Mouse (Mus musculus) liver, embryonic 15.5 days (tissue): Measurements from ENCODE around the gene Hbb-bt. TPM values are rescaled to one million over a fixed set of nuclear protein-coding genes. Genes with fewer than 3 reads are reported as not detected.
"Not testable (repeated sequence)": the region's sequence is repeated elsewhere in the genome, so short reads cannot be mapped to it uniquely, and the experiment has no call there.

Experiments
- ATAC-seq: fragments of 200-750 bp; cut with Nextera tagmentation; 2 replicates; pipeline ENCODE4 v1.8.0; 2017; ENCODE audit warnings: moderate number of reproducible peaks, mild to moderate bottlenecking, moderate library complexity; ENCODE audit not compliant: insufficient read depth
- H3K27ac ChIP-seq: fragments of 300-500 bp; sonication (generic); replicated peaks from 2 replicates; pipeline ENCODE4 v1.5.1; 2015; ENCODE audit warnings: mild to moderate bottlenecking, inconsistent platforms
- H3K27me3 ChIP-seq: fragments of 300-500 bp; sonication (generic); 2 replicates; pipeline ENCODE4 v1.6.1; 2015; ENCODE audit warnings: mild to moderate bottlenecking, inconsistent platforms
- H3K36me3 ChIP-seq: fragments of 300-500 bp; sonication (generic); replicated peaks from 2 replicates; pipeline ENCODE4 v1.6.1; 2015; ENCODE audit warnings: moderate library complexity, mild to moderate bottlenecking, inconsistent platforms
- H3K4me1 ChIP-seq: fragments of 300-500 bp; sonication (generic); replicated peaks from 2 replicates; pipeline ENCODE4 v1.6.1; 2015; ENCODE audit warnings: inconsistent platforms
- H3K4me2 ChIP-seq: fragments of 300-500 bp; sonication (generic); 2 replicates; pipeline ENCODE4 v1.6.1; 2015; ENCODE audit warnings: moderate library complexity, mild to moderate bottlenecking, inconsistent platforms
- H3K4me3 ChIP-seq: fragments of 300-500 bp; sonication (generic); replicated peaks from 2 replicates; pipeline ENCODE4 v1.5.1; 2015; ENCODE audit warnings: mild to moderate bottlenecking, inconsistent platforms
- H3K9ac ChIP-seq: fragments of 300-500 bp; sonication (generic); 2 replicates; pipeline ENCODE4 v1.6.1; 2015; ENCODE audit warnings: moderate library complexity, mild to moderate bottlenecking, inconsistent platforms
- H3K9me3 ChIP-seq: fragments of 300-500 bp; sonication (generic); replicated peaks from 2 replicates; pipeline ENCODE4 v1.6.1; 2016; ENCODE audit warnings: inconsistent platforms
- WGBS: fragments of 180-500 bp; shearing (Covaris S2); methylation state at CpG from one replicate; pipeline ENCODE4 v1.1.7; 2015; ENCODE audit warnings: mixed read lengths; ENCODE audit not compliant: insufficient replicate concordance; 5-methylcytosine and 5-hydroxymethylcytosine counted together
- polyA plus RNA-seq: library from polyadenylated mRNA; unstranded; fragments of >200 nt; fragmentation: Nextera tagmentation; extraction: Ambion mirVana; gene quantifications from 2 replicates; pipeline ENCODE4 v1.2.1, GENCODE M21; 2015

Hbb-bt gene
- polyA plus RNA-seq, 1 experiment from 2014 or later: 52,773 TPM

DNA sequence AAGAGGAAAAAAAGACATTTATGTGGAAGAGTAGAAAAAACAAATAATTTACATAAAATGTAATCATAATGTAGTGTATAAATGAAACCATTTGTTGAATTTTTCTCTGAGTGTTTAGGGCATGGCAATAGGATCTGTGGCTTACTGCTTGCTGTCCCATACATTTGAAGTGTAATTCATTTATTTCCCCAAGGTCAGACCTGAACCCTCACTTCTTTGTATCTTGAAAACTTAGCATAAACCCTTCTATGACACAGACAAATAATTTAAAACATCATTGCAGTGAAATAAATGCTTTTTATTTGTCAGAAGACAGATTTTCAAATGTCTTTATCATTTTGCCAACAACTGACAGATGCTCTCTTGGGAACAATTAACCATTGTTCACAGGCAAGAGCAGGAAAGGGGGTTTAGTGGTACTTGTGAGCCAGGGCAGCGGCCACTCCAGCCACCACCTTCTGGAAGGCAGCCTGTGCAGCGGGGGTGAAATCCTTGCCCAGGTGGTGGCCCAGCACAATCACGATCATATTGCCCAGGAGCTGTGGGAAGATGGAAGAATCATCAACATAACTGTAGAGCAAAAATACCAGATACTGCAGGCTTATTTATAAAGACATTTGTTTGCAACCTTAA lies 12.6 kb upstream of the Hbb-bt start:
- Histone ChIP-seq H3K9me3 (no peaks in the 10 kb centered on the region), H3K4me2 (peak overlapping the region; percentile 41; the same call in 1 of the 2 replicates), H3K4me1 (peaks cover 33% of the 10 kb centered on the region), H3K27ac (peak overlapping the region; percentile 98), H3K4me3 (peak overlapping the region; percentile 55), H3K36me3 (no peaks in the 10 kb centered on the region), H3K9ac (peak overlapping the region; percentile 53), H3K27me3 (no peaks in the 10 kb centered on the region)
- ATAC-seq: peak; percentile 62
- 52% methylated on average over 3 of the region's 3 CpGs for WGBS

DNA sequence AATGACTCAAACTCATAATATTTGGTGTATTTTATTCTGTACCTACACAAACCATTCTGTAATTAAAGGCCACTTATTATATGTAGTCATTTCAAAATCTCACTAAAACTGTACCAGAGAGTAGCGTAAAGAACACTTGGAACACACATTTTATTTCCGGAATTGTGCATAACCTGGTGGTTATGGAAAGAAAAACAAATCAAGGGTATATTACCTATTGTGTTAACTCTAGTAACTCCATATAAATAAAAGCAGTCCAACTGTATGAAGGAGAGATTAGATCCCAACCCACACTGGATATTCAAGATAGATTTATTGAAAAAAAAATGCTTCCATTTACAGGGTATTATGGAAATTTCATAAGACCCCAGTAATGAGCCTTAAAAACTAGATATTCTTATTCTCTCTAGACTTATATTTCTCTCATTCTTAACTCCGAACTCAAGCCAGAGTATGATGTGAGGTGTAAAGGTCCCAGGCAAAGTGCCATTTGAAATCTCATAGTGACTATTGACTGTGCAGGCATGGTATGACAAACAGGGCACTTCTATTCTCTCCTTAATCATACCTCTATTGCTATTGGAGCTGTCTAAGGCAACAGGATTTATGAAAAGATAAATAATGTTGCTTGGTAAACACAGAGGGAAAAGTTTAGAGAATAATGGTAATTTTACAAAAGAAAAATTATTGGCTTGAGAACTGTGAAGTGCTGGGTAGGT lies 11.9 kb upstream of the Hbb-bt start:
- peak overlapping the region; percentile 55 for H3K4me3 ChIP-seq

DNA sequence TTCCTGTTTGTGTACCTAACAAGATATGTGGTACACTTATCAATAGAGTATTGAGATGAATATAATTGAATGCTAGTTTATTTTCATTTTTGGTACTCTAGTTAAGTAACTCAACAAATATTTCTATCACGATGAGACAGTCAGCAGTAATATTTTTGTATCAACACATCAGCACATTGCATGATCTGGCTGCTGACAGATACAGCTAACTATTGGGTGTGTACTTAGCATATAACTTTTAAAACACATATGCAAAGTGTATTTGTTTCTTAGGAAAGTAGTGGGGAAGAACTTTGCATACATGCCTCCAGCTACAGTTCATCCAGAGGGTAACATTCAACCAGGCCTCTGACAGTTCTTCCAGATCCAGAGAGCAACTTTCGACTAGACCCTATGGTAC lies 10.8 kb upstream of the Hbb-bt start:
- Histone ChIP-seq H3K4me3 (peak overlapping the region; percentile 55), H3K4me2 (peak overlapping the region; percentile 64), H3K27me3 (no peaks in the 10 kb centered on the region), H3K9ac (peak overlapping the region; percentile 64), H3K9me3 (no peaks in the 10 kb centered on the region), H3K36me3 (no peaks in the 10 kb centered on the region), H3K4me1 (peaks cover 25% of the 10 kb centered on the region), H3K27ac (peak overlapping the region; percentile 98)
- 44% methylated on average over 2 of the region's 2 CpGs for WGBS
- no peak for ATAC-seq

More for the DNA sequence above, 11.9 kb upstream of the Hbb-bt start:
- Histone ChIP-seq H3K27me3 (no peaks in the 10 kb centered on the region), H3K36me3 (no peaks in the 10 kb centered on the region), H3K9ac (no peak overlapping the region), H3K9me3 (no peaks in the 10 kb centered on the region), H3K4me2 (peak overlapping the region; percentile 64), H3K27ac (peak overlapping the region; percentile 98), H3K4me1 (peaks cover 33% of the 10 kb centered on the region)
- ATAC-seq: peak; percentile 80
- WGBS: 66% methylated on average over 3 of the region's 3 CpGs

DNA sequence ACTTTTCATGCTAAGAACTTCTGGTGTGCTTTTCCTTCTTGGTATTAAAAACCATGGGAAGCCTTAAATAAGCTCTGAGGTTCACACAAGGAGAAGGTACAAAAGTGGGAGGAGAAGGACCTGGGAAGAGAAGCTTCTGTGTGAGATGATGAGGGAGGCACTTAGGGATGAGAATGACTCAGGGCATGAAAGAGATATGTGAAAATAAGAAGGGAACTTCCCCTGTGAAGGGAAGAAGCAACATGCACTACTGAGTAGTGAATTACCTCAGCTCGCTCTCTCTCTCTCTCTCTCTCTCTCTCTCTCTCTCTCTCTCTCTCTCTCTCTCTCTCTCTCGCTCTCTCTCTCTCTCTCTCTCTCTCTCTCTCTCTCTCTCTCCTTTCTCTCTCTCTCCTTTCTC lies 1.3 kb upstream of the Hbb-bt start:
- H3K36me3 ChIP-seq, H3K4me1 ChIP-seq, ATAC-seq, H3K27me3 ChIP-seq, H3K9me3 ChIP-seq: not testable (repeated sequence)
- WGBS: 43% methylated on average over 1 of the region's 2 CpGs
- Histone ChIP-seq H3K4me3 (peak overlapping the region; percentile 45), H3K9ac (peak overlapping the region; percentile 54), H3K4me2 (peak overlapping the region; percentile 66), H3K27ac (peak overlapping the region; percentile 95)

DNA sequence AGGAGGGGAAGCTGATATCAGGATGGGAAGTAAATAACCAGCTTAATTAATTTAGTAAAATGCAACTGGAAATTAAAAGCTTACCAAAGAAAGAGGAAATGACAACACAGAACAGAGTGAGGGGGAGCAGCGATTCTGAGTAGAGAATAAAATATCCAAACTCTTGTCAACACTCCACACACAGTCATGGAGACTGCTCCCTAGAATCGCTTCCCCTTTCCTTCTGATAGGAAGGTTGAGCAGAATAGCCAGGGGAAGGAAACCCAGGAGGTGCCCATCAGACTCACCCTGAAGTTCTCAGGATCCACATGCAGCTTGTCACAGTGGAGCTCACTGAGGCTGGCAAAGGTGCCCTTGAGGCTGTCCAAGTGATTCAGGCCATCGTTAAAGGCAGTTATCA lies 644 bp downstream of the Hbb-bt start:
- not testable (repeated sequence) for H3K27me3 ChIP-seq, H3K4me2 ChIP-seq, H3K9me3 ChIP-seq, H3K9ac ChIP-seq, H3K36me3 ChIP-seq
- Histone ChIP-seq H3K27ac (peak overlapping the region; percentile 96; the same call in 1 of the 2 replicates), H3K4me1 (peaks cover 19% of the 10 kb centered on the region), H3K4me3 (peak overlapping the region; percentile 58; the same call in 1 of the 2 replicates)
- WGBS: no CpG with 5 or more reads among the region's 3 CpGs
- ATAC-seq: peak; percentile 5

DNA sequence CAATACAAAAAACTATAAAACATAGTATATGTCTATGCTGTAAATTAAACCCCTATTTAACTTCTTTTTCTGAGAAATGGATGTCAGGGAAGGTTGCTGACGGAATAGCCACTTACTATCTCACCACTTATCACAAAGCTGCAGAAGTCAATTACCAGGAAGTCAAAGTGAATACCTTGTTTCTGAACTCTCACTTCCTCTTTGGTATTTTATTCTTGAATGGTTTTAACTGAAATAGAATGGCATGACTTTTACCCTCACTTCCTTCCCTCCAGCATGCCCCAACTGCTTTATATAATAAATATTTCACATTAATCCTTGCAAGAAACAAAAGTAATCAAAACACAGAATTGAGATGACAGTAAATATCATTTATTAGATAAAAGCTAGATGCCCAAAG lies 1.6 kb downstream of the Hbb-bt start:
- no peaks in the 10 kb centered on the region for H3K27me3 ChIP-seq
- ATAC-seq: no peak
- peak overlapping the region; percentile 98 for H3K27ac ChIP-seq
- H3K4me3 ChIP-seq: peak overlapping the region; percentile 65
- H3K4me2 ChIP-seq: peak overlapping the region; percentile 56
- H3K36me3 ChIP-seq: no peaks in the 10 kb centered on the region
- H3K9ac ChIP-seq: peak overlapping the region; percentile 70
- WGBS: 0% methylated on average over 1 of the region's 1 CpGs
- no peaks in the 10 kb centered on the region for H3K9me3 ChIP-seq
- peaks cover 28% of the 10 kb centered on the region for H3K4me1 ChIP-seq

DNA sequence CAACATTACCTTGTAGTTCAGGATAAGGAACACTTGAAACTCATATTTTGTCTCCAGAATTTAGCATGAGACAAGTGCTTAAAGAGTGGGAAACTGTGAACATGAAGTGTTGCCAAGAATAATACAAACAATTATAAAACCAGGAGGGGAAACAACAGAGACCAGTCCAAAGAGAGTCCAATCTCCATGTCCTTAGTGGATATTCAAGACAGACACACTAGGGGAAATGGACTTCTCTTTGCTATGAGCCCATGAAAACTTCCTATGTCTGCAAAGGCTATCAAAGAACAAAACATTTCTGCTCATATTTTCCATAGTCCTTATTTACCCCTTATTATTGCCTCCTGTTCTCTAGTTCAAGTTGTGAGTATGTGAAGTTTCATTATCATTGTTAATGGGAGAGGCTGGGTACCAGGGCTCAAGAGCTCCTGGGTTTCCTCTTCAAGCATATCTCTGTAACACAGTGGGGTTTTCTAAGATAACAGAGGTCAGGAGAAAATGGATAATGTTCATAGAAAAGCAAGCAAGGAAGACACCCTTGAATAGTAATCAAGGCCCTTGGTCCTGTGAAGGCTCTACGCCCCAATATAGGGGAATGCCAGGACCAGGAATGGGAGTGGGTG lies 2.5 kb downstream of the Hbb-bt start:
- Histone ChIP-seq H3K9me3 (no peaks in the 10 kb centered on the region), H3K4me2 (peak overlapping the region; percentile 48), H3K9ac (peak overlapping the region; percentile 22), H3K4me3 (peak overlapping the region; percentile 50), H3K27ac (peak overlapping the region; percentile 98), H3K36me3 (no peaks in the 10 kb centered on the region), H3K27me3 (no peaks in the 10 kb centered on the region), H3K4me1 (peaks cover 32% of the 10 kb centered on the region)
- 50% methylated on average over 1 of the region's 1 CpGs for WGBS
- peak; percentile 50 for ATAC-seq

DNA sequence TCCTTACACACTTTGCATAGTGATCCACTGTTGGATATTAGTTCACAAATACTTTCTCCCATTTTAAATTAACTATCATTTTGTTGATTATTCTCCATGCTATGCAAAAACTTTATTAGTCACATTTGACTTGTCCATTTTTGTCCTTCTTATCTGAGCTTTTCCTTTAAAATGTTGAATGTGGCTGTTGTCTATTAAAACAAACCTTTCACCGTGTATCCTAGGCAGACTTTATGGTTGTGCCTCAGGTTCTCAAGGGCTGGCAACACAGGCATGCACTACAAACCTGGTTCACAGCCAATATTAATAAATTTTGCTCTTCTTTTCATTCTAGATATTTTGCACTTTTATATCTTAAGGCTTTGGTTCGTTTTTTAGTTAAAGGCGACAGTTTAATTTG lies 3.0 kb downstream of the Hbb-bt start:
- ATAC-seq: peak; percentile 23
- Histone ChIP-seq H3K4me3 (peak overlapping the region; percentile 50), H3K27ac (peak overlapping the region; percentile 98), H3K27me3 (no peaks in the 10 kb centered on the region), H3K9me3 (no peaks in the 10 kb centered on the region), H3K4me1 (peaks cover 33% of the 10 kb centered on the region), H3K4me2 (peak overlapping the region; percentile 64; the same call in 1 of the 2 replicates), H3K36me3 (no peaks in the 10 kb centered on the region), H3K9ac (no peak overlapping the region)
- WGBS: 32% methylated on average over 3 of the region's 3 CpGs

DNA sequence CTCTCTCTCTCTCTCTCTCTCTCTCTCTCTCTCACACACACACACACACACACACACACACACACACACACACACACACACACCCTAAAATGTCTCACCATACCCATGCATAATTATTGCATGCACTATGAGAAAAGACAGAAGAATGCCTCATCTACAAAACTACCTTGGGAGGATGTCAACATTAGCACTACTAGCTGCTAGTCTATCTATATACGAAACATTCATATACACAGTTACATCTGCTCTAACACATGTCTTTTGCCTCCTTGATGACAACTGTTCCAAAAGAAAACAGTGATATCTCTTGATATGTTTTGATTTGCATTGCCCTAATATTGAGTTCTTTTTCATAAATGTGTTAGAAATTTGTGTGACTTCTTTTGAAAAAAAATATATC lies 3.5 kb downstream of the Hbb-bt start:
- WGBS: 32% methylated on average over 1 of the region's 1 CpGs
- peaks cover 31% of the 10 kb centered on the region for H3K4me1 ChIP-seq
- peak overlapping the region; percentile 98 for H3K27ac ChIP-seq
- ATAC-seq: peak; percentile 7; the same call in 1 of the 2 replicates
- peak overlapping the region; percentile 64 for H3K4me2 ChIP-seq
- H3K27me3 ChIP-seq: no peaks in the 10 kb centered on the region
- H3K9me3 ChIP-seq: no peaks in the 10 kb centered on the region
- peak overlapping the region; percentile 54; the same call in 1 of the 2 replicates for H3K9ac ChIP-seq
- peak overlapping the region; percentile 50 for H3K4me3 ChIP-seq
- H3K36me3 ChIP-seq: no peaks in the 10 kb centered on the region

DNA sequence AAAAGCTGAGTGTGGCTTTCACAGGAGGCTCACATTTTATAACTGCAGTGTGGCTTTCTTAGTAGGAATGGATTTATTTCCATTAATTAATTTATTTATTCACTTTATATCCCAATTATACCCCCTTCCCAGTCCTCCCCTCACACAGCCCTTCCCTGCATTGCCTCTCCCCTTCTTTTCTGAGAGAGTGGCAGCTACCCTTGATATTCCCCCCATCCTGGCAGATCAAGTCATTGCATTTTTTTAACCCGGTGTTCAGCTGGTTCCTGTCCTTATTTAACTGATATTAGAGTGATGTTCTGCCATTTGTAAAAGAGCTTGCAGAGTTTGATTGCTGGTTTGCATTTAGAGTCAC lies 4.0 kb downstream of the Hbb-bt start:
- H3K4me1 ChIP-seq: peaks cover 31% of the 10 kb centered on the region
- peak overlapping the region; percentile 98 for H3K27ac ChIP-seq
- H3K4me3 ChIP-seq: peak overlapping the region; percentile 50
- no peaks in the 10 kb centered on the region for H3K9me3 ChIP-seq
- WGBS: 27% methylated on average over 1 of the region's 1 CpGs
- H3K9ac ChIP-seq: peak overlapping the region; percentile 54
- ATAC-seq: no peak
- H3K4me2 ChIP-seq: peak overlapping the region; percentile 64
- no peaks in the 10 kb centered on the region for H3K27me3 ChIP-seq
- H3K36me3 ChIP-seq: no peaks in the 10 kb centered on the region
